Mouse (Mus musculus): ENCODE measurements around the gene Myt1l. TPM values are rescaled to one million over a fixed set of nuclear protein-coding genes. Genes with fewer than 3 reads are reported as not detected.

Myt1l gene
- polyA plus RNA-seq, 1 experiment from 2014 or later, result 2.6 TPM

DNA sequence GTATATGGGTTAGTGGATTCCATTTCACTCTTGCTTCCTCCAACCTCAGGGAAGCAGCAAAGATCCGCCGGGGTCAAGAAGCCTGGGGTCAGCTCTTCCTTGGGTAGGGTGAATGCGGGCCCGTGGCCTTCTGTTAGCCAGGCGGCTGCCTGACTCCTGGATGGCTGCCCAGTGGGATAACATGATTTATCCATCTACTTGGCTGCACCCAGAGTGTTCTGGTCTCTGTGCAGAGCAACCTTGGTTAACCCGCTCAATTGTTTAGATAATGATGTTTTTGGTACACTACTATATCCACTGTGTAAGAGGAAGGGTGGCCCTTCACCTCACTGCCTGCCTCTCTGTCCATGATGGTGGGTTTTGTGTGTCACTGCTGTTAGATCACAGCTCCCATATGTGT lies 423.9 kb downstream of the Myt1l start:
- 91% methylated on average over 6 of the region's 6 CpGs for WGBS
- H3K27ac ChIP-seq (replicated peaks), result no peak overlapping the region
- no peak for DNase-seq (ENCODE audit: low spot score)
- peaks cover 17% of the 10 kb centered on the region for H3K36me3 ChIP-seq
- H3K9me3 ChIP-seq (replicated peaks), result no peaks in the 10 kb centered on the region
- no peak overlapping the region for H3K4me3 ChIP-seq
- peaks cover 59% of the 10 kb centered on the region for H3K4me1 ChIP-seq
- no peaks in the 10 kb centered on the region for H3K27me3 ChIP-seq (ENCODE audit: low read depth, poor library complexity, severe bottlenecking)

DNA sequence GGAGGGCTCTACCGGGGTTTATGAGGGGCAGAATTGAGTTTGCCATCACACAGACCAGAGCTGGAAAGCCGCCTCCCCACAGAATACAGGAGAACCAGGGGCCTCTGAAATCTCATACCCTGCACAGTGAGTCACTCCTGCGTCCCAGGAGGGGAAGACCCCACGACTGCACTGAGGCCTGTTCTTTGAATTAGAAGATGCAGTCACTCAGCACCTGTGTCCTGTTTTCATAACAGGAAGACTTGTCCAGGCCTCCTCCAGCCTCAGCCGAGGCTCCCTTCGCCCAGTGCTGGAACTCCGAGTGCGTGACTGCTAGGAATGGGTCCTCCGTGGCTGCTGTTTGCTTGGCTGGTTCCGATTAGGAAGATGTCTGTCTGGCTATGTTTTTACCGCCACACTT lies 425.8 kb downstream of the Myt1l start:
- H3K4me1 ChIP-seq, result peaks cover 61% of the 10 kb centered on the region
- H3K27me3 ChIP-seq (ENCODE audit: low read depth, poor library complexity, severe bottlenecking), result no peaks in the 10 kb centered on the region
- WGBS, result 60% methylated on average over 11 of the region's 11 CpGs
- H3K36me3 ChIP-seq, result peaks cover 16% of the 10 kb centered on the region
- no peak overlapping the region for H3K4me3 ChIP-seq
- H3K9me3 ChIP-seq (replicated peaks), result no peaks in the 10 kb centered on the region
- DNase-seq (ENCODE audit: low spot score), result no peak
- peak overlapping the region; percentile 28; the same call in 1 of the 2 replicates for H3K27ac ChIP-seq (replicated peaks)

DNA sequence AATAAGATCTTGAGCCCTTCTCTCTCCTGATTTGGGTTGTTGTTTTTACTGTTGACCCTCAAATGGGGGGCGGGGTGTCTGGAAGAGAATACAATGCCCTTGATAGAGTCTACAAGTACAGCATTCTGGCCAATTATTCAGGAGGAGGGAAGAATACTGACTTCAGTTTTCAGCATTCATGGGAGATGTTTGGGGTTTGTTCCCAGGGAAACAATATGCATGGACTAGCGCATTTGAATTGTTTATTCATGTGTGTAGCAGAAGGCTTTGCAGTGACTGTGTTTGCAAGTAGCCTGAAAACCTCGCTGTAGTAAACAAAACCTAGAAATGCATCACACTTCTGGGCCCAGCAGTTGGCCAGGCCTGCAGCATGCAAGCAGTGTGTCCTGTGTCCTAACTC lies 426.3 kb downstream of the Myt1l start:
- peaks cover 12% of the 10 kb centered on the region for H3K36me3 ChIP-seq
- peaks cover 59% of the 10 kb centered on the region for H3K4me1 ChIP-seq
- H3K4me3 ChIP-seq, result no peak overlapping the region
- H3K27ac ChIP-seq (replicated peaks), result no peak overlapping the region
- no peaks in the 10 kb centered on the region for H3K27me3 ChIP-seq (ENCODE audit: low read depth, poor library complexity, severe bottlenecking)
- DNase-seq (ENCODE audit: low spot score), result no peak
- no peaks in the 10 kb centered on the region for H3K9me3 ChIP-seq (replicated peaks)
- WGBS, result 77% methylated on average over 3 of the region's 3 CpGs

DNA sequence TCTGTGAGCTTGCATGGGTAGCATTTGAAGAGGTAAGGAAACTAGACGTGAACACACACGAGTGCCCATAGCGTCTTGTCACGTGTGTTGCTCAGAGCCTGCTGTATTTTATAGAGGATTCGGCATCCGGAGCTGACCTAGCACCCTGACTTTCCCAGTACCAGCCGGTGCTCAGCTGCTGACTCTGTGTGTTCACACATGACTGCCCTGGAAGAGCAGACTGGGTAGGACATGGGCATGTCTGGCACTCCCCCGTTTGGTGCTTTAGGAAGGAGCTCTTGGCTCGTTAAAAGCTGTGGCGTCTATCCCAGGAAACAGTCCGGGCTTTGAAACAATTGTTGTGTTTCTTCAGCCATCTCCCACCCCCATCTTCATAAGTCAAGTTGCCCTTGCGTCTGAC lies 428.8 kb downstream of the Myt1l start:
- WGBS, result 86% methylated on average over 12 of the region's 12 CpGs
- Histone ChIP-seq H3K36me3 (peaks cover 9% of the 10 kb centered on the region), H3K4me1 (peaks cover 53% of the 10 kb centered on the region), H3K4me3 (no peak overlapping the region), H3K9me3 (replicated peaks) (no peaks in the 10 kb centered on the region), H3K27ac (replicated peaks) (no peak overlapping the region), H3K27me3 (ENCODE audit: low read depth, poor library complexity, severe bottlenecking) (no peaks in the 10 kb centered on the region)
- DNase-seq (ENCODE audit: low spot score), result no peak

DNA sequence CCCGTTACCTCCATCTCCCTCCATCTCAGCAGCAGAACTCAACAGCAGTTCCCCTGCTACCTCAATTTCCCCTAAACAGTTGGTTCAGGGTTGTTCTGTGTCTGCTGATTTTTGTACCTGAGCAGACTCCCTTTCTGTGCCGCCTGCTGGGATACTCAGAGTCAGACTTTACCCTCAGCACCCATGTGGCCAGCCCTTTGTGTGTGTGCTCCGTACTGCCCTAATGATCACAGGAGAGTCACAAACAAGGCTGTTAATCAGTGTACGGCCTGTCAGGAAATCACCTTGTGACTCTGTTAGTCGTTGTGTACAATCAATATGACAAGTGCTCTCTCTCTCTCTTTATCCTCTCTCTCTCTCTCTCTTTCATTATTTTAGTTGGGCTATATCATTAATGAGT lies 430.5 kb downstream of the Myt1l start:
- 0 out of 2 replicates have a peak, but pooled peaks cover 3% of the 10 kb centered on the region for H3K9me3 ChIP-seq (replicated peaks)
- no peak for DNase-seq (ENCODE audit: low spot score)
- no peak overlapping the region for H3K4me3 ChIP-seq
- H3K27ac ChIP-seq (replicated peaks), result no peak overlapping the region
- H3K4me1 ChIP-seq, result peaks cover 38% of the 10 kb centered on the region
- no peaks in the 10 kb centered on the region for H3K27me3 ChIP-seq (ENCODE audit: low read depth, poor library complexity, severe bottlenecking)
- peaks cover 19% of the 10 kb centered on the region for H3K36me3 ChIP-seq
- 82% methylated on average over 5 of the region's 5 CpGs for WGBS

DNA sequence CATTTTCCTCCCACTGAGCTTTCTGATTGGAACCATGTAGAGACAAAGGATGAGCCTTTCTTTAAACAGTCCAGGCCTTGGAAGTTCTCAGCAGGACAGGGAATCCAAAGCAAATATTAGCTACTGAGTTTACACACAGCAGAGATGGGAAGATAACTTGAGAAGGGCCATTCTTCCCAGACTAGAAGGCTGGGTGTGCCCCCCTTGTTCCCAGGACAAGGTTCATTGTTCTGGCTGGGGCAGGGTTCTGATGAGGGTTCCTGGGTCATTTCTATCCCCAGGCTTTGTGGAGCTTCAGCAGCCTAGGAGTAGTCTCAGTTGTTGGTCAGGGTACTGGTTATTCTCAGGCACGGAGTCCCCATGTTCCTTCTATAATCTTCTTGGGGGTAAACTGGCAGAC lies 432.9 kb downstream of the Myt1l start:
- H3K4me1 ChIP-seq, result peaks cover 24% of the 10 kb centered on the region
- H3K27me3 ChIP-seq (ENCODE audit: low read depth, poor library complexity, severe bottlenecking), result no peaks in the 10 kb centered on the region
- 88% methylated on average over 1 of the region's 1 CpGs for WGBS
- DNase-seq (ENCODE audit: low spot score), result no peak
- no peak overlapping the region for H3K4me3 ChIP-seq
- H3K36me3 ChIP-seq, result peaks cover 43% of the 10 kb centered on the region
- H3K9me3 ChIP-seq (replicated peaks), result 0 out of 2 replicates have a peak, but pooled peaks cover 5% of the 10 kb centered on the region
- no peak overlapping the region for H3K27ac ChIP-seq (replicated peaks)

DNA sequence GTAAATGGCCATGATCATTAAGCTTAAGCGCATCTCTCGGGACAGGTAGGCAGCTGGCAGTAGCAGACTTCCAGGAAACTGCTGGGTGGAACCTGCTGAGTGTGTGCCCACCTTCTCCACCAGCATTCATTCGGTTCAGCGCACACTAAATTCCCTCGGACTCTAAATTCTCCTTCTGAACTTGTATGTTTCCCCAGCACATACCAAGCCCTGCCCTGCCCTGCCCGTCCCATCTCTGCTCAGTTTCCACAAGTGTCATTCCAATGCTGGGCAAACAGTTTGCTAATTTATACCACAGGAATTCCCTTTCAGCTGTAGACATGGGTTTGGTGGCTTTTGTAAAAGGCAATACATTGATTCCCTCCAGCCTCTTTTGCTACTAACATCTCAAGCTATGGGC lies 436.8 kb downstream of the Myt1l start:
- no peaks in the 10 kb centered on the region for H3K27me3 ChIP-seq (ENCODE audit: low read depth, poor library complexity, severe bottlenecking)
- H3K27ac ChIP-seq (replicated peaks), result no peak overlapping the region
- no peak for DNase-seq (ENCODE audit: low spot score)
- H3K4me3 ChIP-seq, result no peak overlapping the region
- peaks cover 5% of the 10 kb centered on the region; the same call in 1 of the 2 replicates for H3K9me3 ChIP-seq (replicated peaks)
- H3K4me1 ChIP-seq, result peaks cover 15% of the 10 kb centered on the region
- WGBS, result 95% methylated on average over 6 of the region's 6 CpGs
- H3K36me3 ChIP-seq, result peaks cover 53% of the 10 kb centered on the region

DNA sequence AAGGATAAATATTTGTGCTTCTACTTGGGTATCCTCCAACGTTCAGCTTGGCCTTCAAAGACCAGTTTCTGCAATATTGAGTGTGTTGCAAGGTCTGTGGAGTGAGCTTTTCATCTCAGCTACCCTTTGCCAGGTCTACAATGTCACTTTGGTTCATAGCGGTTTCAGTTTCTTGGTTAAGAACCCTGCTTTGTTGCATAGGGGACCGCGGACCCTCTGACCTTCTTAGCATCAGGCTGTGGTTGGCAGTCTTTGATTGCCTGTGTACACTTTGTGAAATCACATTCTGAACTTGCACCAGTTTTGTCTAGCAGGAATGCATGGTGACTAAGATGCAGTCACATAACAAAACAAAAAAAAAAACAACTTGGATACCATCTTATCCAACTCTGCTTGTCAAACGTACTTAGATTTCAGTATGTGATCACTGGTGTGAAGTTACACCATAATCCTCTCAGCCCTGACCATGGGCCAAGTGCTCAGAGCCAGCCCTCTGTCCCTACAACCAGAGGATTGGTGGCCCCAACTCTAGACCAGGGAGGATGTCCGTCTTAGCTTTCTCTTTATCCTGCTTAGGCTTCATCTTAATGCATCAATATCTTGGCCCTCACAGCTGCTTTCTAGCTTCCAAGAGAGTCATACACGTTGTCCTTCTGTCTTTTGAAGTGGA lies 443.7 kb downstream of the Myt1l start:
- peaks cover 51% of the 10 kb centered on the region for H3K36me3 ChIP-seq
- H3K4me1 ChIP-seq, result no peaks in the 10 kb centered on the region
- no peaks in the 10 kb centered on the region; the same call in 1 of the 2 replicates for H3K9me3 ChIP-seq (replicated peaks)
- no peak overlapping the region for H3K27ac ChIP-seq (replicated peaks)
- H3K4me3 ChIP-seq, result no peak overlapping the region
- H3K27me3 ChIP-seq (ENCODE audit: low read depth, poor library complexity, severe bottlenecking), result no peaks in the 10 kb centered on the region
- DNase-seq (ENCODE audit: low spot score), result no peak
- 89% methylated on average over 7 of the region's 7 CpGs for WGBS

DNA sequence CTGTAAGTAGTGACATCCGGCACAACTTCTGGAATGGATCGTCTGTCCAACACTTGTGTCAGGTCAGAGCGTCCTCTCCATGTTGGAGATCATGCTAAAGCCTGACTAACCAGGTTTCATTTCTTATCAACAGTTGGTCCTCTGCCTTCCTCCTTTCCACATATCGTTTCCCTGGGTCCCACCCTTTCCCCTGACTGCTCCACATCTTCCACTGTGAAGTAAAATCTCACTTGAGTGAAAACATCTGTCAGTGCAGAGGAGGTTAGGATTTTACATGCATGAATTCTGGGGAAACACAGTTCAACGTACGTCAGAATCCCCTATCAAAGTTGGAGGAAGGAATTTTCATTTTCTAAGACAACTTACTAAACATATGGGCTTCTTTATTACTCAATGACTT lies 444.3 kb downstream of the Myt1l start:
- Histone ChIP-seq H3K27ac (replicated peaks) (no peak overlapping the region), H3K4me1 (no peaks in the 10 kb centered on the region), H3K9me3 (replicated peaks) (no peaks in the 10 kb centered on the region; the same call in 1 of the 2 replicates), H3K4me3 (no peak overlapping the region), H3K27me3 (ENCODE audit: low read depth, poor library complexity, severe bottlenecking) (no peaks in the 10 kb centered on the region), H3K36me3 (peaks cover 51% of the 10 kb centered on the region)
- WGBS, result 89% methylated on average over 6 of the region's 6 CpGs
- DNase-seq (ENCODE audit: low spot score), result no peak

Data from midbrain, embryonic 10.5 days (tissue).